Mouse (Mus musculus): Measurements from ENCODE around the gene Nppb. TPM values are rescaled to one million over a fixed set of nuclear protein-coding genes. Genes with fewer than 3 reads are reported as not detected.

Gene Nppb
- polyA plus RNA-seq, 1 experiment, result not detected

DNA sequence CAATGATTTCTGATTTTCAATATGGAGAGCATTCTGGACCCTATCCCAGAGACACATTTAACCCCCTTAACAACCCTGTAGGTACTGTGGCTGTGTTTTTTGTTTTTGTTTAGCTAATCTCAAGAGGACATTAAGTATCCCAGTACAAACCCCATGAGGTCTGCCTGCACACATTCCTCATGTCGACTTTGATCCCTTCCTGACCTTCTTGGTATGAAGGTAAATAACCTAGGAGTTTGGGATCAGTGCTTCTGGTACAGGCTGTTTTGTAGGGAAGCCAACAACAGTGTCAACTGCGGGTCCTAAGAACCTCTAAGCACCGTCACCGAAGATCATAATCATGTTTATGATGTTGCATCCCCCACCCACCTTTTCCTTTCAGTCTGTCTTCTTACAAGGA lies 7.9 kb upstream of the Nppb start:
- Histone ChIP-seq H3K4me1 (ENCODE audit: control insufficient read depth, insufficient read depth, low read length) (peaks cover 6% of the 10 kb centered on the region), H3K27ac (ENCODE audit: insufficient read depth, low read depth, low read length) (peak overlapping the region; percentile 13; the same call in 1 of the 2 replicates), H3K36me3 (ENCODE audit: control insufficient read depth, insufficient read depth, low read length) (no peaks in the 10 kb centered on the region), H3K27me3 (replicated peaks; ENCODE audit: control insufficient read depth, insufficient read depth, low read length) (no peaks in the 10 kb centered on the region), H3K4me3 (ENCODE audit: insufficient read depth, low read depth, low read length) (no peak overlapping the region)
- peak; percentile 87 for DNase-seq
- TF ChIP-seq CTCF (conservative IDR thresholded peaks at IDR 0.05; ENCODE audit: insufficient read depth, insufficient read length, low read depth, low read length) (no peak), POLR2A (IDR thresholded peaks at IDR 0.05; ENCODE audit: low read depth, low read length) (no peak)
- WGBS, result 45% methylated on average over 4 of the region's 4 CpGs

DNA sequence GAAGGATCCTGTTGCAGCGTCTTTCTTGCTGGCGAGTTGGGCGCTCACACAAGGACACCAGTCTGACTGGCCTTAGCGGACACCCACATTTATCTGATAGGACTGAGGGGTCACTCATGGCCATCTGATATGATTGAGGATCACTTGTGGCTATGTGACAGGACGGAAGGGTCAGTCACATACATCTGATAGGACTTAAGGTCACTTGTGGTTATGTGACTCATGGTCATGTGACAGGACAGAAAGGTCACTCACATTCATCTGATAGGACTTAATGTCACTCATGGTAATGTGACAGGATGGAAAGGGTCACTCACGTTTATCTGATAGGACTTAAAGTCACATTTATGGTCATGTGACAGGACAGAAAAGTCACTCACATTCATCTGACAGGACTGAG lies 7.2 kb upstream of the Nppb start:
- Histone ChIP-seq H3K4me3 (ENCODE audit: insufficient read depth, low read depth, low read length) (no peak overlapping the region), H3K4me1 (ENCODE audit: control insufficient read depth, insufficient read depth, low read length) (peaks cover 6% of the 10 kb centered on the region), H3K27ac (ENCODE audit: insufficient read depth, low read depth, low read length) (no peak overlapping the region), H3K36me3 (ENCODE audit: control insufficient read depth, insufficient read depth, low read length) (no peaks in the 10 kb centered on the region), H3K27me3 (replicated peaks; ENCODE audit: control insufficient read depth, insufficient read depth, low read length) (no peaks in the 10 kb centered on the region)
- no peak for DNase-seq
- 92% methylated on average over 6 of the region's 6 CpGs for WGBS
- TF ChIP-seq POLR2A (IDR thresholded peaks at IDR 0.05; ENCODE audit: low read depth, low read length), result no peak
- no peak for TF ChIP-seq CTCF (conservative IDR thresholded peaks at IDR 0.05; ENCODE audit: insufficient read depth, insufficient read length, low read depth, low read length)

DNA sequence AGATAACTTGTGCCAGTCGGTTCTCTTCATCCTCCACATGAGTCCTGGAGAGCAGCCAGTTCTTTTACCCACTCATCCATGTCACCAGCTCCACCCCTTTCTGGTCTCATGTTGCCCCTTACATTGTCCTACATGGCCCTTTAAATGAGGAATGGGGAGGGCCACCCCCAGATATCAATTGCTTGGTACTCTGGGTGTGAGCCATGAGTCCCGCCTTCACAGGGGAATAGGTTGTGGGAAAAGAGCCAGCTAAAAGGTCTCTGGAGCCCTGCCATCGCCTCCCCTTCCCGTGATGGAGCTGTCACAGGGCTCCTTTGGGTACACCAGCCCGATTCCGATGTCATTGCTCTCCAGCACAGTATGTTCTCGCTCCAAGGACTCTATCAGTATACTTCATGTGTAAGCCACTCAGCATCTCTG lies 6.1 kb upstream of the Nppb start:
- no peak overlapping the region for H3K4me3 ChIP-seq (ENCODE audit: insufficient read depth, low read depth, low read length)
- no peaks in the 10 kb centered on the region for H3K36me3 ChIP-seq (ENCODE audit: control insufficient read depth, insufficient read depth, low read length)
- no peak overlapping the region for H3K27ac ChIP-seq (ENCODE audit: insufficient read depth, low read depth, low read length)
- 55% methylated on average over 7 of the region's 7 CpGs for WGBS
- H3K27me3 ChIP-seq (replicated peaks; ENCODE audit: control insufficient read depth, insufficient read depth, low read length), result no peaks in the 10 kb centered on the region
- DNase-seq, result peak; percentile 73
- H3K4me1 ChIP-seq (ENCODE audit: control insufficient read depth, insufficient read depth, low read length), result peaks cover 6% of the 10 kb centered on the region
- TF ChIP-seq POLR2A (IDR thresholded peaks at IDR 0.05; ENCODE audit: low read depth, low read length), result no peak
- no peak for TF ChIP-seq CTCF (conservative IDR thresholded peaks at IDR 0.05; ENCODE audit: insufficient read depth, insufficient read length, low read depth, low read length)

DNA sequence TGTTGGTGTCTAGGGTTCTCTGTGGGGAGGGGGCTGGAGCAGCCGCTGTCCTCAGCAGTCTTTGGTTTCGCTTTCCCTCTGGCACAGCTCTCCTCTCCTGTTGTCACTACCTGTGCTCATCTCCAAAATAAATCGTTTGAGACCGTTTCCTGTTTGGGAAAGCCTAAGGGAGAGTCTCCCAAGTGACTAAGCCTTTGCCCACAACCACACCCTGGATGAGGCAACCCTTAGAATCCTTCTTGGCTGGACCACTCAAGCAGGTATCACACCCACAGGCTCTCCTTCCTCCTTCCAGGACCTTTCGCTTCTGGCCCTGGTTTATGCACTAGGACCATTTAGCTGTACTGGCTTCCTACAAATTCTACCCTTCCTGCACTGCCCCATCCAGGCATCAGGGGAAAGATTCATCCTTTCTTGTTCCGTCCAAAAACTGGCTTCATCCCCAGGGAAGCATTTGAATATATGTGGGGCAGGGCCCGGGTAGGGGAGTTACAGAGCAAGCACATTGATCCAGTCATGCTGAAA lies 8.0 kb downstream of the Nppb start:
- no peak overlapping the region for H3K4me3 ChIP-seq (ENCODE audit: insufficient read depth, low read depth, low read length)
- no peaks in the 10 kb centered on the region for H3K27me3 ChIP-seq (replicated peaks; ENCODE audit: control insufficient read depth, insufficient read depth, low read length)
- no peak for DNase-seq
- no peaks in the 10 kb centered on the region for H3K36me3 ChIP-seq (ENCODE audit: control insufficient read depth, insufficient read depth, low read length)
- 40% methylated on average over 7 of the region's 7 CpGs for WGBS
- H3K4me1 ChIP-seq (ENCODE audit: control insufficient read depth, insufficient read depth, low read length), result no peaks in the 10 kb centered on the region
- no peak overlapping the region for H3K27ac ChIP-seq (ENCODE audit: insufficient read depth, low read depth, low read length)
- TF ChIP-seq POLR2A (IDR thresholded peaks at IDR 0.05; ENCODE audit: low read depth, low read length) (no peak), CTCF (conservative IDR thresholded peaks at IDR 0.05; ENCODE audit: insufficient read depth, insufficient read length, low read depth, low read length) (no peak)

DNA sequence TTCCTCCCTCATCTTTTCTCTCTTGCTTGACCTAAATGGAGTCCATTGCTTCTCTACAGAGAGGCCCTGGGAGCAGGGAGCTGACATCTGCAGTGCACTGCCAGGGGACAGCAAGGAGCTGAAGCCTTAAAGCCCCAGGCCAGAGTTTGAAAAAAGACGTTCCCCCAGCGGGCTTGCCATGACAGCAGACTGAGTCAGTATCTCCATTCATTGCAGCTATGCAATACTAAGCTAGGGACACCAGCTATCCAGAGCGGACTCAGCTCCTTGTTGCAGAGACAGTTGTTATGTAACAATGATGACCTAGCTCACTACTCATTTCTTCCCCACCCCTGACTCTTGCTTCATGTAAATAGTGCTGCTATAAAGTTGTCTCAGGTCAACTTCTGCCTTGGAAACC lies 9.7 kb downstream of the Nppb start:
- H3K4me3 ChIP-seq (ENCODE audit: insufficient read depth, low read depth, low read length), result no peak overlapping the region
- H3K27me3 ChIP-seq (replicated peaks; ENCODE audit: control insufficient read depth, insufficient read depth, low read length), result no peaks in the 10 kb centered on the region
- TF ChIP-seq CTCF (conservative IDR thresholded peaks at IDR 0.05; ENCODE audit: insufficient read depth, insufficient read length, low read depth, low read length) (no peak), POLR2A (IDR thresholded peaks at IDR 0.05; ENCODE audit: low read depth, low read length) (no peak)
- 79% methylated on average over 3 of the region's 3 CpGs for WGBS
- H3K27ac ChIP-seq (ENCODE audit: insufficient read depth, low read depth, low read length), result no peak overlapping the region
- H3K4me1 ChIP-seq (ENCODE audit: control insufficient read depth, insufficient read depth, low read length), result no peaks in the 10 kb centered on the region
- no peaks in the 10 kb centered on the region for H3K36me3 ChIP-seq (ENCODE audit: control insufficient read depth, insufficient read depth, low read length)
- no peak for DNase-seq

DNA sequence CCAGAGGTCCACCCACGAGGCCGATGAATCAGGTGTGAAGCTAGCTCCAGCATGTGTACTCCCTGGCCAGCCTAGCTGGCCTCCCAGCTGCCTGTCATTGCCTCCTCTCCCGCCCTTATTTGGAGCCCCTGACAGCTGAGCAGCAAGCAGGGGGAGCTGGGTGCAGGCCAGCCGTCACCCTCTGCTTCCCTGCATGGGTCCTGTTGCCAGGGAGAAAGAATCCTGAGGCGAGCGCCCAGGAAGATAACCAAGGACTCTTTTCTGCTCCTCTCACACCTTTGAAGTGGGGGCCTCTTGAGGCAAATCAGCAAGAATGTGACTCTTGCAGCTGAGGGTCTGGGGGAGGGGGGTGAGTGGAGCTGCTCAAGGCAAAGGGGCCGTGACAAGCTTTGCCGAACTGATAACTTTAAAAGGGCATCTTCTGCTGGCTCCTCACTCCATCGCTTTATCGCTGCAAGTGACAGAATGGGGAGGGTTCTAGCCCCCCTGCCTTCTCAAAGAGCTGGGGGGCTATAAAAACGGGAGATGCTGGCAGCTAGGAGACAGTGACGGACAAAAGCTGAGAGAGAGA lies 14.7 kb downstream of the Nppb start, which contains the start of gene Nppa:
Gene Nppa (plus strand): TSS at position 521 of the 571 bp plus-strand sequence.
- H3K36me3 ChIP-seq (ENCODE audit: control insufficient read depth, insufficient read depth, low read length), result no peaks in the 10 kb centered on the region
- 28% methylated on average over 12 of the region's 12 CpGs for WGBS
- no peaks in the 10 kb centered on the region for H3K4me1 ChIP-seq (ENCODE audit: control insufficient read depth, insufficient read depth, low read length)
- H3K27me3 ChIP-seq (replicated peaks; ENCODE audit: control insufficient read depth, insufficient read depth, low read length), result no peaks in the 10 kb centered on the region
- no peak for DNase-seq
- TF ChIP-seq CTCF (conservative IDR thresholded peaks at IDR 0.05; ENCODE audit: insufficient read depth, insufficient read length, low read depth, low read length), result no peak
- TF ChIP-seq POLR2A (IDR thresholded peaks at IDR 0.05; ENCODE audit: low read depth, low read length), result no peak
- no peak within 1 kb of the TSS for H3K4me3 ChIP-seq (ENCODE audit: insufficient read depth, low read depth, low read length)
- no peak within 1 kb of the TSS for H3K27ac ChIP-seq (ENCODE audit: insufficient read depth, low read depth, low read length)

DNA sequence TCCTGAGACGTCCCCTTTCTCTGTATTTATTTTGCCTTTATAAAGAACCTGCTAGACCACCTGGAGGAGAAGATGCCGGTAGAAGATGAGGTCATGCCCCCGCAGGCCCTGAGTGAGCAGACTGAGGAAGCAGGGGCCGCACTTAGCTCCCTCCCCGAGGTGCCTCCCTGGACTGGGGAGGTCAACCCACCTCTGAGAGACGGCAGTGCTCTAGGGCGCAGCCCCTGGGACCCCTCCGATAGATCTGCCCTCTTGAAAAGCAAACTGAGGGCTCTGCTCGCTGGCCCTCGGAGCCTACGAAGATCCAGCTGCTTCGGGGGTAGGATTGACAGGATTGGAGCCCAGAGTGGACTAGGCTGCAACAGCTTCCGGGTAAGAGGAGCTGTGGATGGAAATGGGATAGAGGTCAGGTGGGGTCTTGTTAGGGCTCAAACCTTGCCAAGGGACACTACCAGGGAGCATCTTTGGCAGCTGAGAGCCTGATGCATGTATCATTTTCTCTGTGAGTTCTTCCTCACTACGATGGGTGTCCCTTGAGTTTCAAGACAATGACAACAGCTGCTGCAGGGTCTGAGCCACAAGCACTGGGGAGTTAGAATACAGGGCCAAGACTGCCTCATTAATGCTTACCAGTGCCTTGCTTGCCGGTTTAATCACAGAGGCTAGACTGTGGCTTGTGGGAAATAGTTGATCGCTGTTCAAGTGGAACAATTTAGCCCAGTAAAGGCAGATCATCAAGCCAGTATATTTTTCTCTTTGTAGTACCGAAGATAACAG lies 15.6 kb downstream of the Nppb start:
- TF ChIP-seq POLR2A (IDR thresholded peaks at IDR 0.05; ENCODE audit: low read depth, low read length), result no peak
- no peak for TF ChIP-seq CTCF (conservative IDR thresholded peaks at IDR 0.05; ENCODE audit: insufficient read depth, insufficient read length, low read depth, low read length)
- 77% methylated on average over 17 of the region's 17 CpGs for WGBS
- Histone ChIP-seq H3K4me3 (ENCODE audit: insufficient read depth, low read depth, low read length) (no peak overlapping the region), H3K4me1 (ENCODE audit: control insufficient read depth, insufficient read depth, low read length) (no peaks in the 10 kb centered on the region), H3K27me3 (replicated peaks; ENCODE audit: control insufficient read depth, insufficient read depth, low read length) (no peaks in the 10 kb centered on the region), H3K36me3 (ENCODE audit: control insufficient read depth, insufficient read depth, low read length) (no peaks in the 10 kb centered on the region), H3K27ac (ENCODE audit: insufficient read depth, low read depth, low read length) (no peak overlapping the region)
- DNase-seq, result no peak

All from kidney, adult 2 months (tissue).